Mouse (Mus musculus) stomach, postnatal 0 days (tissue): ENCODE data around the gene Cdk19. TPM values are rescaled to one million over a fixed set of nuclear protein-coding genes. Genes with fewer than 3 reads are reported as not detected.
A peak's percentile ranks its signal among the peaks of the same experiment; 100 is the strongest.

Experiments used
- ATAC-seq: fragments of 200-750 bp; cut with Nextera tagmentation; 2 replicates; pipeline ENCODE4 v1.8.0; 2017; ENCODE audit not compliant: low FRiP score, low TSS enrichment
- DNase-seq: peaks from one replicate; pipeline ENCODE4 v3.0.0-alpha.2; 2016; ENCODE audit warnings: low spot score
- H3K27ac ChIP-seq: fragments of 300-500 bp; sonication (generic); replicated peaks from 2 replicates; pipeline ENCODE4 v1.5.1; 2014; ENCODE audit warnings: mild to moderate bottlenecking, control low read depth
- H3K27me3 ChIP-seq: fragments of 300-500 bp; sonication (generic); 2 replicates; pipeline ENCODE4 v1.6.1; 2014; ENCODE audit warnings: low read length; ENCODE audit not compliant: control insufficient read depth, insufficient read depth
- H3K36me3 ChIP-seq: fragments of 300-500 bp; sonication (generic); 2 replicates; pipeline ENCODE4 v1.6.1; 2014; ENCODE audit warnings: low read length, mixed read lengths; ENCODE audit not compliant: control insufficient read depth, insufficient read depth
- H3K4me1 ChIP-seq: fragments of 300-500 bp; sonication (generic); replicated peaks from 2 replicates; pipeline ENCODE4 v1.6.1; 2014; ENCODE audit warnings: antibody characterized with exemption; ENCODE audit not compliant: control insufficient read depth, insufficient read depth
- H3K4me2 ChIP-seq: fragments of 300-500 bp; sonication (generic); replicated peaks from 2 replicates; pipeline ENCODE4 v1.6.1; 2014; ENCODE audit warnings: low read depth, mild to moderate bottlenecking, control low read depth, moderate library complexity
- H3K4me3 ChIP-seq: fragments of 300-500 bp; sonication (generic); 2 replicates; pipeline ENCODE4 v1.5.1; 2014; ENCODE audit warnings: low read depth, low read length, control low read depth
- H3K9ac ChIP-seq: fragments of 300-500 bp; sonication (generic); 2 replicates; pipeline ENCODE4 v1.6.1; 2014; ENCODE audit warnings: mild to moderate bottlenecking, low read length, control low read depth, mixed read lengths
- H3K9me3 ChIP-seq: fragments of 300-500 bp; sonication (generic); 2 replicates; pipeline ENCODE4 v1.6.1; 2016; ENCODE audit warnings: low read length; ENCODE audit not compliant: control insufficient read depth
- CTCF ChIP-seq: IDR thresholded peaks from 2 replicates; pipeline ENCODE4 v1.5.1; 2016; ENCODE audit warnings: antibody characterized with exemption, low read depth, mild to moderate bottlenecking, moderate library complexity
- EP300 ChIP-seq: optimal IDR thresholded peaks from 2 replicates; pipeline ENCODE3; 2016; ENCODE audit warnings: antibody characterized with exemption
- WGBS: fragments of 180-500 bp; shearing (Covaris S2); extraction: QIAGEN DNeasy Blood & Tissue Kit; methylation state at CpG from one replicate; pipeline ENCODE4 v1.1.7; 2014; 5-methylcytosine and 5-hydroxymethylcytosine counted together
- polyA plus RNA-seq: library from polyadenylated mRNA; unstranded; fragments of >200 nt; fragmentation: Nextera tagmentation; extraction: Ambion mirVana; gene quantifications from 2 replicates; pipeline ENCODE4 v1.2.1, GENCODE M21; 2015

The Cdk19 gene
- polyA plus RNA-seq, 1 experiment from 2014 or later: 4.4 TPM

DNA sequence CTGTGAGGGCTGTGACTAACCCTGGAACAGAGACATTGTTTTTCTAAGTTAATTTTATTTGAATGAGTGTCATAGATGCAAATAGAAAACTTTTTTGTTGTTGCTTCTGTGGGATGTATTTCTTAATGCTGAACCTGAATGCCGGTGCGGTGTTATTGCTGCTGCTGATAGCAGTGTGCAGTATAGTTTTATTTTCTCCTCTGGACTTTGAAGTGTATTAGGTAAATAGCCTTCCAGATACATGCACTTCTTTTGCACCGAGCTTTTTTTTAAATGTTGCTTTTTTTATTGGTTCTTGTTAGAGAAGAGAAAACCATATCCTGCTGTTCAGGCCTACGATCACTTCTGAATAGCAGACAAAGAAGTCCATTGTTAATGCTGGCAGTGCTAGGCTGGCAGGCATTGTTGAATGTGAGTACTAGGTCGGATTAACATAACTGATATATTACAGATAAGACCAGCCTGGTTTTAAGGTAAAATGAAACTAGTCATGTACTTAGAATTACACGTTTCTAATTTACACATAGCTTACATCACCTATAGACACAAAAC, 104.5 kb downstream of the Cdk19 start:
- Histone ChIP-seq H3K36me3 (no peaks in the 10 kb centered on the region), H3K27me3 (no peaks in the 10 kb centered on the region), H3K9me3 (no peaks in the 10 kb centered on the region), H3K27ac (peak overlapping the region; percentile 74), H3K4me3 (no peak overlapping the region), H3K4me2 (no peak overlapping the region), H3K9ac (no peak overlapping the region), H3K4me1 (0 out of 2 replicates have a peak, but pooled peaks cover 4% of the 10 kb centered on the region)
- DNase-seq: no peak
- TF ChIP-seq EP300: no peak
- no peak for TF ChIP-seq CTCF
- 52% methylated on average over 6 of the region's 6 CpGs for WGBS
- 0 out of 2 replicates have a peak, but pooled peaks have one; percentile 38 for ATAC-seq

GRCm38 (mm10) chr10:40444586-40444985, 105.2 kb downstream of the Cdk19 start:
- H3K4me3 ChIP-seq: no peak overlapping the region
- DNase-seq (no peak), ATAC-seq (no peak)
- no peak overlapping the region for H3K9ac ChIP-seq
- 0 out of 2 replicates have a peak, but pooled peaks cover 4% of the 10 kb centered on the region for H3K4me1 ChIP-seq
- H3K4me2 ChIP-seq: no peak overlapping the region
- no peaks in the 10 kb centered on the region for H3K9me3 ChIP-seq
- no peaks in the 10 kb centered on the region for H3K36me3 ChIP-seq
- WGBS: 83% methylated on average over 4 of the region's 4 CpGs
- TF ChIP-seq EP300 (no peak), CTCF (no peak)
- H3K27ac ChIP-seq: peak overlapping the region; percentile 69
- H3K27me3 ChIP-seq: no peaks in the 10 kb centered on the region

GRCm38 (mm10) chr10:40446088-40446604, 106.8 kb downstream of the Cdk19 start:
- peak; percentile 73 for ATAC-seq
- Histone ChIP-seq H3K4me2 (no peak overlapping the region), H3K9ac (no peak overlapping the region), H3K4me3 (no peak overlapping the region), H3K9me3 (no peaks in the 10 kb centered on the region), H3K4me1 (0 out of 2 replicates have a peak, but pooled peaks cover 4% of the 10 kb centered on the region), H3K36me3 (no peaks in the 10 kb centered on the region), H3K27ac (peak overlapping the region; percentile 53; the same call in 1 of the 2 replicates), H3K27me3 (no peaks in the 10 kb centered on the region)
- 54% methylated on average over 3 of the region's 3 CpGs for WGBS
- TF ChIP-seq CTCF (no peak), EP300 (no peak)
- DNase-seq: no peak

- no peak overlapping the region for H3K4me3 ChIP-seq
- H3K27me3 ChIP-seq: no peaks in the 10 kb centered on the region
- H3K4me1 ChIP-seq: 0 out of 2 replicates have a peak, but pooled peaks cover 4% of the 10 kb centered on the region
- 69% methylated on average over 3 of the region's 3 CpGs for WGBS
- no peak overlapping the region for H3K27ac ChIP-seq
- ATAC-seq: no peak
- no peak overlapping the region for H3K9ac ChIP-seq
- DNase-seq: no peak
- H3K36me3 ChIP-seq: no peaks in the 10 kb centered on the region
- H3K4me2 ChIP-seq: no peak overlapping the region
- TF ChIP-seq CTCF: no peak
- TF ChIP-seq EP300: no peak
- H3K9me3 ChIP-seq: no peaks in the 10 kb centered on the region
Observed at GRCm38 (mm10) chr10:40446630-40447029, 107.3 kb downstream of the Cdk19 start.

DNA sequence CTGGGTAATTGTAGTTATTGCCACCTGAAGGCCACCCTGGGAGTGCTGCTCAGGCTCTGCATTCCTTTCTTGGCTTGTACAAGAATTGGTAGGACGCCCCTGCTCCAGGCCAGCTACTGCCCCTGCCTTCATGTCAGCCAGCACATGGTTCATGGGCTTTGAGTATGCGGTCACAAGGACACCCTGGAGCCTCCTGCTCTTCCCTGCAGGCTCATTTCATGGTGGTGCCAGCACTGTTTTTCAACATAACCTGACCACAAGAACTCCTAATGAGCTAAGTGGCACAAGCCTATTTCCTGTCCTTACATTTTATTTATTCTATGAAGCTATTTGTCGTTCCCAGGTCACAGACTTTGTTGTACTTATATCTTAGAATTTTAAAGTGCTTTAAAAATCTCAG, 107.9 kb downstream of the Cdk19 start:
- ATAC-seq: no peak
- H3K36me3 ChIP-seq: no peaks in the 10 kb centered on the region
- WGBS: 62% methylated on average over 3 of the region's 3 CpGs
- no peaks in the 10 kb centered on the region for H3K27me3 ChIP-seq
- TF ChIP-seq CTCF (no peak), EP300 (no peak)
- DNase-seq: no peak
- no peaks in the 10 kb centered on the region for H3K9me3 ChIP-seq
- H3K4me2 ChIP-seq: no peak overlapping the region
- 0 out of 2 replicates have a peak overlapping the region, but pooled peaks have one; percentile 45 for H3K27ac ChIP-seq
- no peak overlapping the region for H3K4me3 ChIP-seq
- H3K4me1 ChIP-seq: 0 out of 2 replicates have a peak, but pooled peaks cover 4% of the 10 kb centered on the region
- H3K9ac ChIP-seq: no peak overlapping the region

GRCm38 (mm10) chr10:40447921-40448320, 108.6 kb downstream of the Cdk19 start:
- H3K27ac ChIP-seq: no peak overlapping the region
- no peak for ATAC-seq

More at GRCm38 (mm10) chr10:40447921-40448320, 108.6 kb downstream of the Cdk19 start:
- Histone ChIP-seq H3K9ac (no peak overlapping the region), H3K27me3 (no peaks in the 10 kb centered on the region), H3K4me1 (0 out of 2 replicates have a peak, but pooled peaks cover 4% of the 10 kb centered on the region), H3K9me3 (no peaks in the 10 kb centered on the region), H3K4me3 (no peak overlapping the region), H3K4me2 (no peak overlapping the region), H3K36me3 (no peaks in the 10 kb centered on the region)
- 52% methylated on average over 5 of the region's 5 CpGs for WGBS
- DNase-seq: no peak
- TF ChIP-seq CTCF (no peak), EP300 (no peak)
